Mouse (Mus musculus): ENCODE measurements at regions not wholly inside any gene's neighbourhood (a gene's known extent, or its start where the extent isn't known, plus 50 kb on each side); places are given as distances from the start of the nearest gene placed in this dataset.

DNA sequence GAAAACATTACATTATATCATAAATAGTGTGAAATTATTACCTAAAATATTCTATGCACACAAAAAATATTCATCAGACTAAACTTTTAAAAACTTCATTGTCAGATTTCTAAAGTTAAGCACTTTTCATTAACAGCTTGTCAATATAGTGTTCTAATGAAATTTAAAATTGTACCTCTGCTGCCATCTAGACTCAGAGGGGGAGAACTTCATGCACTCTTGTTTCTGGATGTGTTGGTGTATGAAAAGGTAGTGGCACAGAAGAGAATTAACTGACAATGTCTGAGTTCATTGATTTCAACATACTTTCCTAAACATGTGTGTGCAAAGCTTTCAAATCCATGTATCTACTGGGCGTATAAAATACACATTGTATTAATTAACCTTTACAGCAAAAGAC lies 967.5 kb downstream of the Pla2g4a start:
- TF ChIP-seq CTCF (IDR thresholded peaks at IDR 0.05; ENCODE audit: low read depth), result peak; percentile 72
- no peaks in the 10 kb centered on the region for H3K27me3 ChIP-seq (ENCODE audit: insufficient read depth, low read length)
- H3K36me3 ChIP-seq (ENCODE audit: insufficient read depth, low read length), result no peaks in the 10 kb centered on the region
- H3K4me3 ChIP-seq (replicated peaks; ENCODE audit: low read depth, low read length), result no peak overlapping the region
- ATAC-seq (replicated peaks; ENCODE audit: low FRiP score, low read depth) (no peak), DNase-seq (ENCODE audit: low spot score) (peak; percentile 54)
- no peaks in the 10 kb centered on the region for H3K9me3 ChIP-seq (replicated peaks; ENCODE audit: low read length)
- no peak overlapping the region for H3K27ac ChIP-seq
- H3K9ac ChIP-seq (ENCODE audit: low read depth, low read length), result no peak overlapping the region
- H3K4me1 ChIP-seq (replicated peaks; ENCODE audit: insufficient read depth, low read length), result no peaks in the 10 kb centered on the region
- WGBS, result 63% methylated on average over 1 of the region's 1 CpGs
- H3K4me2 ChIP-seq (ENCODE audit: low read length), result no peak overlapping the region

DNA sequence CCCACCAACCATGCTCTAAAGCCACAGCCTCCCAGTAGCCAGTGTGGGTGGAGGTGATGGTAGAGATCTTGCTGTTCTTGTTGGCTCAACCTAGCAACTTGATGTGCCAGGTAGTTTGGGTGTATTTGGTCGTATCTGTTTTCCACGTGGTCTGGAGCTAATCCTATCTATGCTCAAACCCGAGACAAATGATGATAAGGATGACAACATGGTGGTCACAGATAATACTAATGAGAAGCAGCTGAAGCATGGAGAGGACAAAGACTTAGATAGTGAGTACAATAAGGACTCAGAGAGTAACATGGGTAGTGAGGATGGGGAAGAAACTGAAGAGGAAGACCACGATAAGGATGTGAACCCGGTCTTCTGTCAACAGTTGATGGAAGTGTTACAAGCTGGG lies 983.7 kb downstream of the Pla2g4a start:
- ATAC-seq (replicated peaks; ENCODE audit: low FRiP score, low read depth), result no peak
- TF ChIP-seq CTCF (IDR thresholded peaks at IDR 0.05; ENCODE audit: low read depth), result no peak

DNA sequence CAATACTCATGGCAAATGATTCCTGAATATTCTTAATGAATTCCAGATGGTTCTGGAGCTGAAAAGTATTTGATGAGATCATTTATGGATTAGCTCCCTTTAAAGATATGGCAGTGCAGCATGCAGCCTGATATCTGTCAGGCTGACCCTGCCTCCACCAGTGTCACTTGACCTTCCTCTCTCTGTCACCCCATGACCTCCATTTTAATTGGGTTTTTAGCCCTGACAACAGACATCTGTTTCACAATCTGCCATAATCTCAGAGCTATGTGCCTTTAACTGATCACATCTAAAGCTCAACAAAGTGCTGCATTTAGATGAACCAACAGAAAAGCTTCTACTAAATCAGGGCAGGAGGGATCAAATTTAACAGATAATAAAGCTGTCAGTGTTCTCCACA lies 995.7 kb downstream of the Pla2g4a start:
- Histone ChIP-seq H3K4me3 (replicated peaks; ENCODE audit: low read depth, low read length) (no peak overlapping the region), H3K4me1 (replicated peaks; ENCODE audit: insufficient read depth, low read length) (no peaks in the 10 kb centered on the region), H3K9me3 (replicated peaks; ENCODE audit: low read length) (no peaks in the 10 kb centered on the region), H3K27ac (no peak overlapping the region), H3K36me3 (ENCODE audit: insufficient read depth, low read length) (no peaks in the 10 kb centered on the region), H3K27me3 (ENCODE audit: insufficient read depth, low read length) (no peaks in the 10 kb centered on the region), H3K4me2 (ENCODE audit: low read length) (no peak overlapping the region), H3K9ac (ENCODE audit: low read depth, low read length) (no peak overlapping the region)
- no peak for TF ChIP-seq CTCF (IDR thresholded peaks at IDR 0.05; ENCODE audit: low read depth)
- DNase-seq (ENCODE audit: low spot score), result peak; percentile 5
- no peak for ATAC-seq (replicated peaks; ENCODE audit: low FRiP score, low read depth)

More for the DNA sequence above, 983.7 kb downstream of the Pla2g4a start:
- 83% methylated on average over 5 of the region's 5 CpGs for WGBS
- Histone ChIP-seq H3K36me3 (ENCODE audit: insufficient read depth, low read length) (no peaks in the 10 kb centered on the region), H3K4me1 (replicated peaks; ENCODE audit: insufficient read depth, low read length) (no peaks in the 10 kb centered on the region), H3K9me3 (replicated peaks; ENCODE audit: low read length) (no peaks in the 10 kb centered on the region), H3K4me2 (ENCODE audit: low read length) (no peak overlapping the region), H3K27me3 (ENCODE audit: insufficient read depth, low read length) (no peaks in the 10 kb centered on the region), H3K4me3 (replicated peaks; ENCODE audit: low read depth, low read length) (no peak overlapping the region), H3K9ac (ENCODE audit: low read depth, low read length) (no peak overlapping the region), H3K27ac (no peak overlapping the region)
- no peak for DNase-seq (ENCODE audit: low spot score)

DNA sequence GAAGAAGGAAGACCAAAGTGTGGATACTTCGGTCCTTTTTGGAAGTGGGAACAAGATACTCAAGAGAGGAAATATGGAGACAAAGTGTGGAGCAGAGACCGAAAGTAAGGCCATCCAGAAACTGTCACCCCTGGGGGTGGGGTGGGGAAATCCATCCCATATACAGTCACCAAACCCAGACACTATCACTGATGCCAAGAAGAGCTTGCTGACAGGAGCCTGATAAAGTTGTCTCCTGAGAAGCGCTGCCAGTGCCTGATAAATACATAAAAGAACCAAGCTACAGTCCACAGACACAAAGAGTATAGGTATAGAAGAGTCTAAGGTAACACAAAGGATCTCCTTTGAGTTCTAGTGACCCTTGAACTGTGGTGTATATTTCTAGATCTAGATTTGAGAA lies 1026.7 kb downstream of the Pla2g4a start:
- TF ChIP-seq CTCF (IDR thresholded peaks at IDR 0.05; ENCODE audit: low read depth), result no peak
- no peak for DNase-seq (ENCODE audit: low spot score)
- no peaks in the 10 kb centered on the region for H3K9me3 ChIP-seq (replicated peaks; ENCODE audit: low read length)
- H3K4me2 ChIP-seq (ENCODE audit: low read length), result no peak overlapping the region
- no peak overlapping the region for H3K27ac ChIP-seq
- no peak overlapping the region for H3K4me3 ChIP-seq (replicated peaks; ENCODE audit: low read depth, low read length)
- no peak overlapping the region for H3K9ac ChIP-seq (ENCODE audit: low read depth, low read length)
- WGBS, result 84% methylated on average over 3 of the region's 3 CpGs
- H3K27me3 ChIP-seq (ENCODE audit: insufficient read depth, low read length), result no peaks in the 10 kb centered on the region
- no peaks in the 10 kb centered on the region for H3K4me1 ChIP-seq (replicated peaks; ENCODE audit: insufficient read depth, low read length)
- H3K36me3 ChIP-seq (ENCODE audit: insufficient read depth, low read length), result no peaks in the 10 kb centered on the region
- no peak for ATAC-seq (replicated peaks; ENCODE audit: low FRiP score, low read depth)

DNA sequence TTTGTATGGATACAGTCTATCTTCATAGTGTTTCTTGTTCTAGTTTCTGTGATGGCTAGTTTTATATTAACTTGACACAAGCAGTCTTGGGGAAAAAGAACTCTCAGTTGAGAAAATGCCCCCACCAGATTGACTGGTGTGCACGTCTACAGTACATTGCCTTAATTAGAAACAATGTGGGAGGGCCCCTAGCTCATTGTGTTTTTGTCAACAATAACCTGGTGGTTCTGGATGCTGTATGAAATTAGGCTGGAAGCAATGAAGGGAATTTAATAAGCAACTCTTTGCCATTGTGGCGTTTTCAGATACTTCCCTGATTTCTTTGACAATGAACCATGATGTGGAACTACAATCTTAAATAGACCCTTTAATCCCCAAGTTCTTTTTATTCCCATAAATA lies 1036.6 kb downstream of the Pla2g4a start:
- Histone ChIP-seq H3K27me3 (ENCODE audit: insufficient read depth, low read length) (no peaks in the 10 kb centered on the region), H3K9me3 (replicated peaks; ENCODE audit: low read length) (no peaks in the 10 kb centered on the region), H3K27ac (no peak overlapping the region), H3K9ac (ENCODE audit: low read depth, low read length) (no peak overlapping the region), H3K4me2 (ENCODE audit: low read length) (no peak overlapping the region), H3K4me1 (replicated peaks; ENCODE audit: insufficient read depth, low read length) (no peaks in the 10 kb centered on the region), H3K36me3 (ENCODE audit: insufficient read depth, low read length) (no peaks in the 10 kb centered on the region), H3K4me3 (replicated peaks; ENCODE audit: low read depth, low read length) (no peak overlapping the region)
- TF ChIP-seq CTCF (IDR thresholded peaks at IDR 0.05; ENCODE audit: low read depth), result no peak
- 54% methylated on average over 2 of the region's 2 CpGs for WGBS
- ATAC-seq (replicated peaks; ENCODE audit: low FRiP score, low read depth) (no peak), DNase-seq (ENCODE audit: low spot score) (no peak)

DNA sequence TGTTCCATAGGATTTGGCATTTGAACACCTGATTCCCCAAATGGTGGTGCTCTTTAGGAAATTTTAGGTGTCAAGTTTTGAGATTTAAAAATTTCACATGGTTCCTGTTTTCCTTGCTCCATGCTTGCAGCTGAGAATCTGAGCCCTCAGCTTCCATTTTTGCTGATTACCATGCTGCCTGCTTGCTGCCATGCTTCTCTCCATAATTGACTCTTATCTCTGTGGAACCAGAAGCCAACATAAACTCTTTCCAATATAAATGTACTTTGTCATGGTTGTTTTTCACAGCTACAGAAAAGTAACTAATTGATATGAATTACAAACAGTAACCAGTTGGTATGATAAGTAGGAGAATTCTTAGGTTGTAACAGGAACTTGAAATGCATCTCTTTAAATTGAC lies 1044.0 kb downstream of the Pla2g4a start:
- no peaks in the 10 kb centered on the region for H3K9me3 ChIP-seq (replicated peaks; ENCODE audit: low read length)
- H3K36me3 ChIP-seq (ENCODE audit: insufficient read depth, low read length), result no peaks in the 10 kb centered on the region
- H3K27me3 ChIP-seq (ENCODE audit: insufficient read depth, low read length), result no peaks in the 10 kb centered on the region
- H3K9ac ChIP-seq (ENCODE audit: low read depth, low read length), result no peak overlapping the region
- H3K4me1 ChIP-seq (replicated peaks; ENCODE audit: insufficient read depth, low read length), result no peaks in the 10 kb centered on the region
- DNase-seq (ENCODE audit: low spot score) (no peak), ATAC-seq (replicated peaks; ENCODE audit: low FRiP score, low read depth) (no peak)
- no peak overlapping the region for H3K27ac ChIP-seq
- TF ChIP-seq CTCF (IDR thresholded peaks at IDR 0.05; ENCODE audit: low read depth), result no peak
- no peak overlapping the region for H3K4me3 ChIP-seq (replicated peaks; ENCODE audit: low read depth, low read length)
- no peak overlapping the region for H3K4me2 ChIP-seq (ENCODE audit: low read length)

DNA sequence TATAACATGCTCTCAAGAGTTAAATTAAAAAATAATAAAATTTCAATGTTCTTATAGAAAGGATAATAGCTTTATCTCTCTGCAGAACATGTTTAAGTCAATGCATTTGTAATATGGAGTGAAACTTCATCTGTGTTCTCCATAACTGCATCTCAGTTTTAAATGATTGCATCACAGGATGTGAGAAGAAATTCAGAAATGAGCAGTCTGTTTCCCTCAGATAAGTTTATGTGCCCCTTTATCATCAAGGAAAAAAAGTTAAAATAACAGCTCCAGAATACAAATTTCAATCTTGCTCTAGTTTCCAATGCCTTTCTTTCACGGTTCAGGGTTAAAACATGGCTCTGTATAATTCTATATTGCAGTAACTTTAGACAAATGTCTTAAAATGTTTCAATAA lies 1048.3 kb downstream of the Pla2g4a start:
- no peak for ATAC-seq (replicated peaks; ENCODE audit: low FRiP score, low read depth)
- Histone ChIP-seq H3K9me3 (replicated peaks; ENCODE audit: low read length) (no peaks in the 10 kb centered on the region), H3K4me3 (replicated peaks; ENCODE audit: low read depth, low read length) (no peak overlapping the region), H3K4me2 (ENCODE audit: low read length) (no peak overlapping the region), H3K27ac (no peak overlapping the region), H3K4me1 (replicated peaks; ENCODE audit: insufficient read depth, low read length) (no peaks in the 10 kb centered on the region), H3K27me3 (ENCODE audit: insufficient read depth, low read length) (no peaks in the 10 kb centered on the region), H3K36me3 (ENCODE audit: insufficient read depth, low read length) (no peaks in the 10 kb centered on the region), H3K9ac (ENCODE audit: low read depth, low read length) (no peak overlapping the region)
- no peak for TF ChIP-seq CTCF (IDR thresholded peaks at IDR 0.05; ENCODE audit: low read depth)
- no peak for DNase-seq (ENCODE audit: low spot score)
- 75% methylated on average over 1 of the region's 1 CpGs for WGBS

All from kidney, postnatal 0 days (tissue).